Mouse (Mus musculus) E14TG2a.4 (cell line): ENCODE measurements around the gene Efhb.

Experiments used
- CTCF ChIP-seq: conservative IDR thresholded peaks from 2 replicates; pipeline ENCODE4 v1.5.1; 2014; ENCODE audit warnings: low read length
- POU5F1 ChIP-seq: IDR thresholded peaks from 2 replicates; pipeline ENCODE4 v1.6.1; 2014; ENCODE audit warnings: low read length, borderline replicate concordance

DNA sequence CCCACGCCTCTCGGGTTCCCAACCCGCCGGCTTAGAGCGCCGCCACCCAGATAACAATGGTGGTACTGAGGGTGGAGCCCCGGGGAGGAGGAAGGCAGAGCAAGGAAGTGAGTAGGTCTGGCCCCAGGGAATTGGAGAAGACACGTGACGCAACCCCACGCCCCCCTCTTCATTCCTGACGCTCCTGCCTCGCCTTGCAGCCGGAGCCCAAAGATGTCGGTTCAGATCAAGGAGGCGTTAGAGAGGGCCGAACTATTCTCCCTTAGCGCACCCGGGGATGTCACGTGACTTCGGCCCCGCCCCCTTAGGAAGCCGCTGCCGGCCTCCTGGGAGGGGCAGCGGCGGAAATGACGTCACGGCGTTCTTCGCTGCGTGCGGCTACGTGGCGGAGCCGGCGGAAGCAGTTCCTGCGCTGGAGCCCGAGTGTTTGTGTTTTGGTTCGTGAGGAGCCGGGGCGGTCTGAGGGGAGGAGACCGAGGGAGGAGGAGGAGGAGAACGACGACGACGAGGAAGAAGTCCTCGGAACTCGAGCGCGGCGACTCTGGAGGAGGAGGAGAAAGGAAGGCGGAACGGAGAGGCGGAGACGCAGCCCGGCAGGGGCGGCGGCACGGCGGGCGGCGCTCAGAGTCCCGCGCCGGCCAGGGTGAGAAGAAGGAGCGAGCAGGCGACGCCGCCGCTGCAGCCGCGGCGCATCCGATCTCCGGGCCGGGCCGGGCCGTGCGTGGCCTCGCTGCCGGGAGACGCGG lies 15.9 kb upstream of the Efhb start, which contains the start of gene Rab5a:
- TF ChIP-seq CTCF (no peak), POU5F1 (no peak)
